Comparison of ENCODE assay signal across 7 mouse cellular contexts in genomic region chr6:138171480-138172224, GRCm38 (mm10). TPM values are rescaled to one million over a fixed set of nuclear protein-coding genes. Genes with fewer than 3 reads are reported as not detected.
DNase-seq lines count a peak whose midpoint lies in the region; ATAC-seq and TF ChIP-seq lines count a peak whose summit lies in the region.

No protein-coding gene starts in this region.

- no peak overlapping the region for H3K4me3 ChIP-seq in heart, adult 2 months
- no peak overlapping the region for H3K4me3 ChIP-seq in kidney, embryonic 15.5 days (replicated peaks)
- H3K4me3 ChIP-seq in lung, postnatal 0 days (ENCODE audit: low read depth, low read length), result no peak overlapping the region

- no peaks in the 10 kb centered on the region for H3K27me3 ChIP-seq in heart, adult 2 months (ENCODE audit: control insufficient read depth, insufficient read depth, low read length)
- H3K27me3 ChIP-seq in kidney, embryonic 15.5 days, result no peaks in the 10 kb centered on the region
- H3K27me3 ChIP-seq in lung, postnatal 0 days (replicated peaks; ENCODE audit: insufficient read depth, low read length), result no peaks in the 10 kb centered on the region

- peak; percentile 83 for ATAC-seq in kidney, embryonic 15.5 days (replicated peaks; ENCODE audit: low FRiP score)
- ATAC-seq in lung, postnatal 0 days, result peak; percentile 72
- no peak for ATAC-seq in activated CD4-positive, CD25-positive, alpha-beta regulatory T cell, adult 4 months

- no peak overlapping the region for H3K4me2 ChIP-seq in kidney, embryonic 15.5 days
- H3K4me2 ChIP-seq in lung, postnatal 0 days (replicated peaks; ENCODE audit: low read depth, low read length), result no peak overlapping the region

- DNase-seq in MN1 (ENCODE audit: low spot score), result peak; percentile 16
- DNase-seq in brain, adult 2 months (ENCODE audit: low read depth, low spot score), result peak; percentile 74
- peak in 1 of 2 experiments; percentile 18 for DNase-seq in heart, adult 2 months
- peak; percentile 64 for DNase-seq in lung, postnatal 0 days (ENCODE audit: low spot score)
- peak; percentile 53 to 59 for DNase-seq in right cerebral cortex, postnatal 10 days (ENCODE audit: low spot score in 2 of 2)

- no peak overlapping the region for H3K27ac ChIP-seq in heart, adult 2 months
- H3K27ac ChIP-seq in kidney, embryonic 15.5 days, result no peak overlapping the region
- H3K27ac ChIP-seq in lung, postnatal 0 days (ENCODE audit: low read length), result no peak overlapping the region

- no peaks in the 10 kb centered on the region for H3K36me3 ChIP-seq in heart, adult 2 months (ENCODE audit: control insufficient read depth, insufficient read depth, low read length)
- no peaks in the 10 kb centered on the region for H3K36me3 ChIP-seq in kidney, embryonic 15.5 days
- H3K36me3 ChIP-seq in lung, postnatal 0 days (ENCODE audit: insufficient read depth, low read length), result no peaks in the 10 kb centered on the region

- H3K9me3 ChIP-seq in kidney, embryonic 15.5 days (replicated peaks), result no peaks in the 10 kb centered on the region
- H3K9me3 ChIP-seq in lung, postnatal 0 days (ENCODE audit: low read length), result no peaks in the 10 kb centered on the region

- H3K79me2 ChIP-seq in heart, adult 2 months (replicated peaks; ENCODE audit: control insufficient read depth, insufficient read depth, low read length), result no peaks in the 10 kb centered on the region

- TF ChIP-seq POLR2A in heart, adult 2 months (IDR thresholded peaks at IDR 0.05; ENCODE audit: insufficient read depth, low read depth, low read length), result no peak

- no peak overlapping the region for H3K9ac ChIP-seq in heart, adult 2 months (ENCODE audit: low read depth, low read length)
- H3K9ac ChIP-seq in kidney, embryonic 15.5 days, result no peak overlapping the region
- H3K9ac ChIP-seq in lung, postnatal 0 days (replicated peaks; ENCODE audit: low read depth), result no peak overlapping the region

- 53% methylated on average over 15 of the region's 15 CpGs for WGBS in heart, adult 2 months
- 54% methylated on average over 15 of the region's 15 CpGs for WGBS in kidney, embryonic 15.5 days
- WGBS in lung, postnatal 0 days, result 48% methylated on average over 15 of the region's 15 CpGs

- TF ChIP-seq EP300 in heart, adult 2 months (IDR thresholded peaks at IDR 0.05; ENCODE audit: insufficient read depth, low read depth, low read length), result no peak
- TF ChIP-seq EP300 in lung, postnatal 0 days (IDR thresholded peaks at IDR 0.05), result no peak

- intact Hi-C loops in heart, adult 2 months (cut with DNase I), result loop anchor here (5.0 kb wide), 1 partner anchor 1076 kb away; no protein-coding TSS in a partner anchor

- no peaks in the 10 kb centered on the region for H3K4me1 ChIP-seq in heart, adult 2 months (ENCODE audit: control insufficient read depth, insufficient read depth, low read length)
- no peaks in the 10 kb centered on the region for H3K4me1 ChIP-seq in kidney, embryonic 15.5 days
- H3K4me1 ChIP-seq in lung, postnatal 0 days (ENCODE audit: insufficient read depth, low read depth, low read length), result no peaks in the 10 kb centered on the region

- TF ChIP-seq CTCF in heart, adult 2 months (IDR thresholded peaks at IDR 0.05), result peak; percentile 62
- peak; percentile 72 for TF ChIP-seq CTCF in lung, postnatal 0 days (IDR thresholded peaks at IDR 0.05)

RNA-seq across cellular contexts. Expression of gene Mgst1, which starts 31.5 kb away (rescaled TPM):
- total RNA-seq in heart, adult 2 months (2021), result 100 to 1,000 TPM; 104 to 144 TPM
- polyA plus RNA-seq in heart, adult 2 months (2012; rRNA removed), result 120 and 127 TPM in 2 replicates
- polyA plus RNA-seq in kidney, embryonic 15.5 days (2015; fragmentation: Nextera tagmentation; extraction: Ambion mirVana), result 221 and 251 TPM in 2 replicates
- 1,075 and 1,107 TPM in 2 replicates for polyA plus RNA-seq in lung, postnatal 0 days (2015; fragmentation: Nextera tagmentation; extraction: Ambion mirVana)
- polyA plus RNA-seq in activated CD4-positive, CD25-positive, alpha-beta regulatory T cell, adult 4 months (2017; shearing (Covaris generic)), result 1 to 10 TPM in 1 of 2 experiments, not detected in 1; 2.2 TPM

Comparison
In these comparisons a context has a peak if more than half of its experiments do, and no peak if none do; other contexts are left out.
1. RNA of gene Mgst1, which starts 31.5 kb away (polyA plus RNA-seq): 1,075 to 1,107 TPM in lung, postnatal 0 days, 221 to 251 TPM in kidney, embryonic 15.5 days and 120 to 127 TPM in heart, adult 2 months; 2.2 TPM in activated CD4-positive, CD25-positive, alpha-beta regulatory T cell, adult 4 months; every median in the first group is over 10 times any median in the second.